Mouse (Mus musculus) spleen, adult 12 weeks (tissue): ENCODE data around the gene Tmem161b.
"Not testable (repeated sequence)": the region's sequence is repeated elsewhere in the genome, so short reads cannot be mapped to it uniquely, and the experiment has no call there.

Source experiments
- DNase-seq: peaks from one replicate; pipeline ENCODE4 v3.0.0; 2022; ENCODE audit warnings: low spot score

Gene Tmem161b

DNA sequence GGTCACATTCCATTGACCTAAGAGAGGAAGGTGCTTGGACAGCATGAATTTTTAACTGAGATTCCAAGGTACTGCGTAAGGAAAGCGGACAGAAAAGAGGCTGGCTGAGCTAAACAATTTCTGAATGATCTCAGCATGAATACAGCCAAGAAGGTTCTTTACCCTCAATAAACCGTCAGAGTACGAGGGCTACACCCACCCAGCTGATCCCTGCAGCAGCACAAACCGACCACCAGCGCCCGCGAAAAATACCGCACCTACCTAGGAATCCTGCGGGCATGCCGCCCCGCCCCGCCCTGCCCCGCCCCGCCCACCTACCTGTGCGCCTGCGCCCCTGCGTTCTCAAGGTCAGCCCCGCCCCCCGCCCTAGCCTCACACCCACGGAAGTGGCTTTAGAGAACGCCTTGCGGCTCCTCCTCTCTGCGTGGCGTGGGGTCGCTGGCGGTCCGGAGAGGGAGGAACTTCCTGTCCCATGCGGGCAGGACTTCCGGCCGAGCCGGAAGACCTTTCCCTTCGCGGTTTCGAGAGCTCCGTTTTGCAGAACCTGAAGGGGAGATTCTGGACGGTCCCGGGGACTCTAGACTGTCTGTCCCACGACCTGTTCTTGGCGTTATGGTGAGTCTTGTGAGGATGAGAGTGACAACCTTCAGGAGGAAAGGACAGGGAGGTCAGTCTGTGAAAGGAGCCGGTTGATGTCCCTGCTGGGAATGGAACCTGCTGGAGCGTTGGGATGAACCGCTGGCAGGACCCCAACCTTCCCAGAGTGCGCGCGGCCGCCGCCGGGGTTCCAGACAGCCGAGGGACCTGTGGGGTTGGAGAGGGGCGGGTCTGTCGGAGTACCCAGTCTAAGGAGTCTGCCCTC lies at the start of gene Tmem161b:
Gene Tmem161b, plus strand, starts transcription at position 477 of the 862 bp plus-strand sequence.
- DNase-seq: peak; percentile 67

DNA sequence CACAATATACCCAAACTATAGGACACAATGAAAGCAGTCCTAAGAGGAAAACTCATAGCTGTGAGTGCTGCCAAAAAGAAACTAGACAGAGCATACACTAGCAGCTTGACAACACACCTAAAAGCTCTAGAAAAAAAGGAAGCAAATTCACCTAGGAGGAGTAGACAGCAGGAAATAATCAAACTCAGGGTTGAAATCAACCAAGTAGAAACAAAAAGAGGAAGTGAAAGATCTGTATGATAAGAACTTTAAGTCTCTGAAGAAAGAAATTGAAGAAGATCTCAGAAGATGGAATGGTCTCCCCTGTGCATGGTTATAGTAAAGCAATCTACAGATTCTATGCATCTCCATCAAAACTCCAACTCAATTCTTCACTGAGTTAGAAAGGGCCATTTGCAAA lies 36.3 kb upstream of the Tmem161b start:
- not testable (repeated sequence) for DNase-seq

DNA sequence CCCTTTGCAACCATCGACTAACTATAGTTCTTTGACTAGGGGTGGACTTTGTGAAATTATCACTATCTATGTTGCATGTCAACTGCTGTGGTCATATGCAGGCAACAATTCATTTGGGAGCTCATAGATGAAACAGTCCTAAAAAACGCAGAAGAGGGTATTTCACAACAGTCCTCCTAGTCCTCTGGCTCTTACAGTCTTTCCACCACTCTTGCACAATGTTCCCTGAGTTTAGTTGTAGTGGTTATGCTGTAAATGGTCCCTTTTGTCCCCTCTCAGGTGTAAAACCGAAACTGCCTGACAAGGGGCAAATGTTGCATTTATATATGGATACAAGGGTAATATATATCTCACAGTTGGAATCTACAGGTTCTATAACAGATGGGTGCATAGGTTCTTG lies 29.4 kb upstream of the Tmem161b start:
- no peak for DNase-seq

DNA sequence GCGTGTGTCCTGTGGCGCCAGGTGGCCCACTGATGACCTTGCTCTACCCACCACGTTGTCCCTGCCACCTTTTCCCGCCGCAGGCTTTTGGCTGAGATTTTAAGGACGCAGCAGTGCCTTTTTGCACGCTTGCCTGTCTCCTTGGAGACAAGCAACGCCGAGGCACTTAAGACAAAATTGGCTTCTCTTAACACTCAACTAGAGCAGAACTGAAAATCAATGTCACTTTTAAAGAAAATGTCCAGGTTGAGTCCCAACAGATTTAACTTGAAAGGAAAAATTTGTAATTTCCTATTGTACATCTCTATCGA lies 541 bp downstream of the Tmem161b start:
- DNase-seq: no peak

DNA sequence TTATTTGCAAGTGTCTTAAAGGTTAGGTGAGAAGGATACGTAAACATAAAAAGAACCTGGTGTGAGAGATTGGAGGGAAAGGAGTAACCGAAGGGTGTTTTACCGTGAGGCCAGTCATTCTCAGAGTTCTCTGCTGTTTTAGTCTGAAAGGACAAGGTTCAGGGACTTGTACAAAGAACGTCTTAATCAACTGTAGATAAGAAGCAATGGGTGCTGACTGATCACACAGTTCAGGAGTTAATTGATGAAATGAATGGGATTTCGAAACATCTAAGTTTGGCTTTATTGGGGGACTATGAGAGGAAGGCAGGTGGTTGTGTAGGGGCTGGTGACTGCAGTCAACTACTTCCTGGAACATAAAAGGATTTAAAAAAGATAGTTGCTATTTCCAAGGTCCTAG lies 922 bp downstream of the Tmem161b start:
- no peak for DNase-seq

DNA sequence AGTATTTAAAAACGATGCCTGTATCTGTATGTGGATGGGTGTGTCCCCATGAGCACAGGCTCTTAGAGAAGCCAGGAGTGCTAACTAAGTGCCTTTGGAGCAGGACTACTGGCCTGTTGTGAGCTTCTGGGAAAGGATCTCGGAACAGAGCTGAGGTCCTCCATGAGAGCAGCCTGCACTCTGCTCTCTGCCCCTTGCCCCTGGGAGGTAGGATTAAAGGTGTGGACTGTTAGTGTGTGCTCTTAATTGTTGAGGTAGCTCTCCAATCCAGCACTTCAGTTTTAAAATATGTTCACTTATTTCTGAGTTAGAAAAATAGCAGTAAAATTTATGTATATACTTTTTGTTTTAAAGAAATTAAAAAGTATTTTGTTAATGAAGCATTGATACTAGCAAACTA lies 11.9 kb downstream of the Tmem161b start:
- no peak for DNase-seq

DNA sequence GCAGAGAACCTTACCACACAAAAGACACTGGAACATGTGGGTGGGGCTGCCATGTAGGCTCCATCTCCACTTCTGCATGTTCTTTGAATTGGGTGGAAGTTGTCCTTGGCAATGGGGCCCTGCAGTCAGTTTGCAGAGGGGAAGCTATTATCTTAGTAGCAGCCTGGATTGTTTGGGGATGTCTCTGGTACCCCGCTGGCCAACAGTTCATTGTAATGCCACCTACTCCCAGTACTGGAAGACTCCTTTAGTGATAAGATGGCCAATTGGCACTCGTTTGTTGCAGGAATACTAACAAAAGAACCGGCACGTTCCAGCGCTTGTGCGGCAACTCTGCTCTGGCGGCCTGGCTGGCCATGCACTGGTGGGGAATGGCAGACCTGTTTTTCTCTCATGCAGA lies 14.7 kb downstream of the Tmem161b start:
- DNase-seq: no peak

DNA sequence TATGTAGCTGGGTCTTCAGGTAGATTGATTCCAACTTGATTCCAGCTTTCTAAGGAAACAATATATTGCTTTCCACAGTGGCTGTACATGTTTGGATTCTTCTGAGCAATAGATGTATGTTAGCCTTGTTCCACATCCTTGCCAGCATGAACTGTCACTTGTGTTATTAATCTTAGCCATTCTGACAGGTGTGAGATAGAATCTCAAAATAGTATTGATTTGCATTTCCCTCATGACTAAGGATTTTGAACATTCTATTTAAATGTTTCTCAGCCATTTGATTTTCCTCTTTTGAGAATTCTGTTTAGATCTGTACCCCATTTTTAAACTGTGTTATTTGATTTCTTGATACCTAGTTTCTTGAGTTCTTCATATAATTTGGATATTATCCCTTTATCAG lies 16.1 kb downstream of the Tmem161b start:
- no peak for DNase-seq

DNA sequence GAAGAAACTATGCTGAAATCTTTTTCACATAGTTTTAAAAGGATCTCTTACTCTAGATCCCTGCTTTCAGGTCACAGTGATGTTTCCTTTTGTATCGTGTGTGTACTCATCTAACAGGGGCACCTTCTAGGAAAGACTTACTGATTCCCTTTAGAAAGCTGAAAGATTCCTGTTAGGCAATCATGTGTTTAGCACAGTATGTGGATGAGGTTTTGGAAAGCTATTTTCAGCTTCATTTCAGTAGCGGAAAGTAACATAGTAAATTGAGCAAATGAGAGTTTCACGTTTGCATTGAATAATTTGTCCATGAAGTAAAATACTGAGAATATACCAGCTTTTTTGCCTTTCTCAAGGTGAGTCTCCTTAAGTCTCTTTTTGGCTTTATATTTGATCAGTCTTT lies 26.0 kb downstream of the Tmem161b start:
- DNase-seq: no peak

DNA sequence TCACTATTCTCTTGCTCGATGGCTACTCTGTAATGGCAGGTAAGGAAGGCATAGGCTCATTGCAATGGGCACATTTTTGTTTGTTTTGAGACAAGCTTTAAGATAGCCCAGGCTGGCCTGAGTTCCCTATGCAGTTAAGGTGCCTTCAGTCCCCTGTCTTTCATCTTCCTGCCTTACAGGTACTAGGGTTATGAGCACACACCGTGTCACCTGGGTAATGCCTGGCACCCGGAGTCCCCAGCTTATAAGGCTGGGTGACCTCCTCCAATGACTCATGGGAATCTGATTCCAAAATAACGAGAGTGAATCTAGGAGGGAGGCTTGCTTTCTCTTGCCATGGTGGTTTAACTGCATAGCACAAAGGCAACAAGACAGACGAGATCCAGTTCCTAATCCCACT lies 29.2 kb downstream of the Tmem161b start:
- no peak for DNase-seq

DNA sequence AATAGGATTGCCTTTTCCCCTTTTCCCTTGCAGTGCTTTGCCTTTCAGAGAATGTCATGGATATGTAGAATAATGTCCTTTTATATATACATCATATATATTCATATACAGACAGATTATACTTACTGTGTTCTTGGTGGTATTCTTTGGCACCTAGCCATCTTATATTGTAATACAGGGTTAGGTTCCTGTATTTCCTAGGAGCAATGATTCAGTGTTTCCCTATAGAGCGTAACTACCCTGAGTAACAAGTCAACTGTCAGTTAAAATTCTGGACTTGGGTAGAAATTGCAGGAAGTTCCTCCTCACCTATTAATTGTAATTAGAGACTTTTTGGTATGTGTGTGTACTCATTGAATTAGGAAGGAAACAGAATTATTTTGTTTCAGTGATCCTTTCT lies 33.0 kb downstream of the Tmem161b start:
- DNase-seq: no peak

DNA sequence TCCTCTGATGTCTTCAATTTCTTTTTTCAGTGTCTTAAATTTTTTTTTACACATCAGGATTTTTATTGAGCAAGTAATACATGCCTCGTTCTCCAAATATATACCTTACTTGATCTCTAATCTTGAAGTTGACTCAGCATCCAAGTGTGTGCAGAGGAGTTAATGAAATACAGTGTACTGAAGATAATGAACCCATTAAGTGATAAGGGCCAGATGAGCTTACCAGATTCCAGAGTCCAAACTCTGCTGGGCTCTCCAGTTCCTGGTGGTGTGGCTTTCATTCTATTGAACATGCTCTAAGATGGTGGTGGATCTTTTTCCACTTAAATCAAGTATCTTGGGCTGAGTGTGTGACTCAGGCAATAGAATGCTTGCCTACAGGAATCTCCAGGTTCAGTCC lies 42.3 kb downstream of the Tmem161b start:
- not testable (repeated sequence) for DNase-seq

DNA sequence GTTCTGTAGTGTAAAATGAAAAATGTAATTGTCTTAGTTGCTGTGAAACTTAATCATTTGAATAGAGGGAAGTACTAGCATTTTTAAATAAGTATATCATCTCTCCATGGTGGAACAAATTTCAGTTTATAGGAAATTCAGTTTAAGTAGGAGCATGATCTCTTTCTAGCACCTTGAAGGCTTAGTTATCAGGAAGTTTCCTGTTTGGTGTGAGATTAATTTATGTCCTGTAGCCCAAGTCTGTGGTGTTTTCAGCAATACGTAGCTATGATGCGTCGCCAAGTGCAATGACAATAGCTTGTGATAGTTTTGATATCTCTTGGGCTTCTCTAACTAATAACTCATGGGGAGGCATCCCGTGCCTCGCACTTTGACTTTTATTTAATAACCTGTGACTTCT lies 54.1 kb downstream of the Tmem161b start:
- DNase-seq: no peak

DNA sequence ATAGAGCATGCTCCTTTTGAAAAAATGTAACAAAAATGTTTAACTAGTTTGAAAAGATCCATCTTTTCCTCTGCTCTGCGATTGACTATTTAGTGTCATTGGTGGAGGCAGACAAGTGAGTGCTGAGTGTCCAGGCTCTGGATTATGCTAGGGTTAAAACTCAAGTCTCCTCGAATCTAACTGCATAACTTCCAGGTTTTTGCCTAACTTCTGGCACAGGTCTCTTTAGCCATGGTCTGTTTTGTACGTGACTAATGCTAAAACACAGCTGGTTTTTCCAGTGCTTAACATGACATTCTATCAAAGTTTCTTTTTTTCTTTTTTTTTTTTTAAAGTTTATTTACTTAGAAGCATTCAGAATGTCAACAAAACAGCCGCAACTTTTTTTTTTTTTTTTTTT lies 58.3 kb downstream of the Tmem161b start:
- no peak for DNase-seq

DNA sequence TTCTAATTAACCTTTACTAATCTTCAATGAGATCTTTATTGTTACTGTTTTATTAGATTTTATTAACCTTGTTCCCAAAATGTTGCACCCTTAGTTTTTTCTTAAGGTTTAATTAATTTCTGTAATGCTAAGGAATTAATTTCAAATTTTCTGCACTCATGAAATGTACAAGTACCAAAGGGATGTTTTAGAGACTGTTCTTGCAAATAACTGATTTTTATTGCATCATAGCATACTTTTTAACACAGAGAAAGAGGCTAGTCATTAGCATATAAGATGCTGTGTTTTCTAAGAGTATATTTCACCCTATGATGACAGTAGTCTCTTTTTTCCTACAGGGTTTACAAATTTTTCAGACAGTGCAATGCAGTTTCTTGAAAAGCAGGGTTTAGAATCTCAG lies 60.9 kb downstream of the Tmem161b start:
- no peak for DNase-seq

DNA sequence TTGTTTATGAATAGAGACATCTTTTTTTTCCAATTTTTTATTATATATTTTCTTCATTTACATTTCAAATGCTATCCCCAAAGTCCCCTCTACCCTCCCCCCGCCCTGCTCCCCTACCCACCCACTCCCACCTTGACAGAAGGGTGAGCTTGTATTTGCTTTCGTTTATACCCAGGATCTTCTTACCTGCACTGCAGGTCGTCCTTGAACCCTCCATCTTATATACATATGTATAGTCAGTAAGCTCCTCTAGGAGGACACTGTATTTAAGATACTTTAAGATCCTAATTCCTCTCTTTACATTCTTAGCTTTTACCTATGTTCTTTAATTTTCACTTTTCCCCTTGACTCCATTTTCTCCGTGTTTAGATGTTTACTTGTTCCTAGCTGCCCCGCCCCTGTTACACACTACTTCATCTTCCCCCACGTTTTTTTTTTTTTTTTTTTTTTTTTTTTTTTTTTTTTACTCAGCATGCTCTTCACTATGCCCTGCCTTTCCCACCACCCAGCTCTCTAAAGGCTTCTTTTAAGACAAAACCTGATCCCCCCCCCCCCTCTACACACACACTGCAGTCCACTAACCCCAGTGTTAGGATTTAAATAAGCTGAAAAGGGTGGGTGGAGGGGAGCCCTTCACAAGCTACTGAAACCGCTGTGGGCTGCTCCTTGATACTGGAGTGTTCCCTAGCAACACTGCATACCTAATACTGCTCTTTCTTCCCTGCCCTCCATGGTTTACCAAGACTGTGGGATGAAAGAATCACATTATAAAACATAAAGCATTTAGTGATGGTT lies 62.9 kb downstream of the Tmem161b start:
- no peak for DNase-seq

DNA sequence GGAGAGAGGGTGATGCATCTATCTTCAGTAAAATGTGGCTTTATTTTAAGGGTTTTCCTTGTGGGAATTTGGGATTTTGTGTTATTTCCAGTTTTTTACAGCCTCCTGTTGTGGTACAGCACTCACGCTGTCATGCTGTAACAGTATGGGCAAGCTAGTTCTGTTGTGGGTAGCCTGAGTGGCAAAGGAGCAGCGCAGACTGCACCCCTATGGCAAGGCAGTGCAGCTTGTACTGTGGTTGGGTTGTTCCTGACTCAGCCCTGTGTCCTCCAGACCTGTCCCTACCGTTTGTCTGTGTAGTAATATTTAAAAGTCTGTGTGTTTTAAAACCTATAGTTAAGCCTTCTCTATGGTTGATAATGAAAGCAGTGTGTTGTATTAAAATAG lies 63.5 kb downstream of the Tmem161b start:
- no peak for DNase-seq

DNA sequence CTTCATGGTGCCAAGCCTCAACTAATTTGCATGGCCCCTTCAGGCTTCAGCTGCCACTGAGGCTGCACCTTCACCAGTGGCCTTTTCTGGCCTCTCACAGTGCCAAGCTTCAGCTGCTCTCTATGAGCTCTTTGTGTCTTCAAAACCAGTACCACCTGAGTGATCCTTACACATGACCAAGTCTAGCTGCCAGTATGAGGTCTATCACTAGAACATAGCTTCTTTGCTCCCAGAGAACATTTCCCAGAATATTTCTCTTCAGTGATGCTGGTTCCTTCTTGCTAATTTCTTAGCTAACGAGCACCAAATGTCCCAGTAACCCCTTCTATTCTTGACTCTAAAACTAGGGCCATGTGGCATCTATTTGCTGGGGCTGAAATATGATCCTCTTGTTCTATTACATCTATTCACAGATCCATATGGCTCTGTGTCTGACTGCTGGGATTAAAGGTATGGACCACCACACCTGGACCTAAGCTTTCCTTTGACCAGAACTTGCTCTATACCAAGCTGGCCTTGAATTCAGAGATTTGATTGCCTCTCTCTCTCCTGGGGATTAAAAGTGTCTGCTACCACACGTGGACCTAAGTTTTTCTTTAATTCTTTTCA lies 77.5 kb downstream of the Tmem161b start:
- DNase-seq: no peak

DNA sequence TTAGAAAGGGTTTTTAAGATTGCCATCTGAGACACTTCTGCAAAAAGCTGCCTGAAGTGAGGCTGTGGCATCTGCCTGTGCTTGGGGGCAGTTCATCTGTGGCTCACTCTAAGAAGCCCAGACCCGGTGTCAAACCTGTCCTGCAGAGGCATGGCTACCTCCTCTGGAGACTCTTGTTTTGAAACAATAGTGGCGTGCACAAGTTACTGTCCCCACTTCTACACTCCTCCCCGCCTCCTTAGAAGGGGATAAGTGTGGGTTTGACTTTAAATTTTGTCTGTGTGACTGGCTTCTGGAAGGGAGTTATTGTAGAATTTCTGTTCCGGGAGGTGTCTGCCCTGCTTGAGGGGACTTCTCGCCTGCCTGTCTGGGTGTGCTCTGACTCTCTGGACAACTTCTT lies 121.2 kb downstream of the Tmem161b start:
- DNase-seq: no peak

DNA sequence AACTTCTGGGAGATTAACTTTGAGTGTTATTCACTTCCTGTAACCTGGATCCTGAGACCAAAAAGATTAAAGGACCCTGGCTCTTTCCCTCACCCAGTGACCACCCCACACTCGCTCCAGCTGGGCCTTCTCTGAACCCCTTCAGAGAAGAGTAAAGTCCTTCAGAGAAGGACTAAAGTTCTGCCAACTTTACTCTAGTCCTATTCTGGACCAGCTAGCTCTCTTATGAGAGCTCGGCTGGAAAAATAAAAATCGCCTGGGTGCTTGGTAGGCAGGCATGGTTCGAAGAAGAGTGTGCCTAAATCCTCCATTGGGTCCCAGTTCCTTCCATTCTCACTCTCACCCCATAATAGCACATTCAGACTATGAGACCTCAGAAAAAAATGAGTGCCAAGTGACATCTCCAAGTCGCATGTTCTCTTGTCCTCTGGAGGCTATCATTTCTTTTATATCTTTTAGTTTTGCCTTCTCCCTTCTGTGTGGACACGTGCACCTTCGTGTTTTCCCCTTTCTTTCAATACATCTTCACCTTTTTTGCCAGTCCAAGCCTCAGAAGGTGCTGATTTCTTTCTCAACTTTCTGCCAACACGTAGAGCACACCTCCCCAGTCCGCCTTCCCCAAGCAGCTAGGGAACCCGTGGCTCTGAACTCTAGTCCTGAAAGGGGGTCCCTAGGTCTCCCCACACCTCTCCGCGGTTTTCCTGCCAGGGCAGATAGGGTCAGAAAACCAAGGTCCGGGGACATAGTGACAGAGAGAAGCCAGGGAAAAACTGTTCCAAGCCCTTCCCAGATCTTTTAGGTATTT lies 121.8 kb downstream of the Tmem161b start:
- no peak for DNase-seq

DNA sequence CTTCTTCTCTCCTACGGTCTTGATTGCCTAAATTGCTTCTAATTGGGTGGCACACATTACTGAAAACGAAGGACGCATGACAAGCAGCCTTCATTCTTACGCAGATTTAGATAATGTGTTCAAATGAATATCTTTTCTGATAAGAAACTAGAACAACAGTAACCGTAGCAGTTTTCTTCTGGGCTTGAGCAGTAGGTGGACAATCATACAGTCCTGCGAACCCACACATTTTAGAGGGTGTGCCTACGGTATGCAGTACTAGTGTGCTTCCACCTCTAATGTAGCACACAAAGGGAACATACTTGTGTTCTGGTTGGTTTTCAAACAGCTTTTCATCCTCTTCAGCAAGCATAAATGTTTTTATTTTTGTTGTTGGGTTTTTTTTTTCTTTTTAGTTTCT lies 122.6 kb downstream of the Tmem161b start:
- DNase-seq: no peak

DNA sequence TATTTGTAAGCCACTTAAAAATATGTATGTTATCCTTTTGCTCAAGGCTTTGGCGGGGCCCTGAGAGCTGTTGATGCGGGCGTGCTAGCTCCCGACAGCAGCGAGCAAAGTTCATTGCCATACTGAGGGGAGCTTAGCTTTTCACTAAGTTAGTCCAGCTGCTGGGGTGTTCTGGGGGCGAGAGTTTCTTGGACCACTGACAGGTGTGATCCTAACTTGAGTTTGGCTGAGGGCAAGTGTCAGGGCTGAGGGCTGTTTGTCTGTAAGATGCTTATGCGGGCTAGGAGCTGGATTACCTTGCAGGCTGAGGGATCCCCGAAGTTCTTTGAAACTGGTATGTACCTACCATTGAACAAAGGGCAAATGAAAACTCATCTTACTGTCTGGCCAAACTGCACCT lies 123.0 kb downstream of the Tmem161b start:
- DNase-seq: no peak
